Mouse (Mus musculus) adrenal gland, postnatal 10 days (tissue): ENCODE results near the gene Zfp1. TPM values are rescaled to one million over a fixed set of nuclear protein-coding genes. Genes with fewer than 3 reads are reported as not detected.
A peak's percentile ranks its signal among the peaks of the same experiment; 100 is the strongest.

Experiments used
- DNase-seq: peaks from one replicate; pipeline ENCODE4 v3.0.0; 2021; ENCODE audit warnings: mixed read lengths
- total RNA-seq, 2 experiments: library from RNA; stranded (reverse); gene quantifications; 2 replicates each; pipeline ENCODE4 v1.2.3; 2021

Zfp1 gene
- total RNA-seq, 2 experiments from 2014 or later: 9.0 to 12.1 TPM

DNA sequence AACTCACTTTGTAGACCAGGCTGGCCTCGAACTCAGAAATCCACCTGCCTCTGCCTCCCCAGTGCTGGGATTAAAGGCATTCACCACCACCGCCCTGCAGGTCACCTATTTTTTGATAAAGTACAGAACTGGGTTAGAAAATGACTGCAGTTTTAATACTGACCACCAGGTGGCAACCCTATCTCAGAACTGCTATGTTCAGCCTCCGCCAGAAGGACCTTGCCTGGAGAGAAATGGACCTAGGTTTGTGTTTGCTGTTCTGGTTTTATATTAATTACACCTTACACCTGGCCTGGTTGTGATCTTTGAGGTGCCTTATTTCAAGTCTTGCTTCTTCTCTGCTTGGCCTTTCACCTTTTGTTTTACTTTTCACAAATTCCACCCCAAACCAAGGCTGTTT lies 34.9 kb downstream of the Zfp1 start:
- peak; percentile 79 for DNase-seq

DNA sequence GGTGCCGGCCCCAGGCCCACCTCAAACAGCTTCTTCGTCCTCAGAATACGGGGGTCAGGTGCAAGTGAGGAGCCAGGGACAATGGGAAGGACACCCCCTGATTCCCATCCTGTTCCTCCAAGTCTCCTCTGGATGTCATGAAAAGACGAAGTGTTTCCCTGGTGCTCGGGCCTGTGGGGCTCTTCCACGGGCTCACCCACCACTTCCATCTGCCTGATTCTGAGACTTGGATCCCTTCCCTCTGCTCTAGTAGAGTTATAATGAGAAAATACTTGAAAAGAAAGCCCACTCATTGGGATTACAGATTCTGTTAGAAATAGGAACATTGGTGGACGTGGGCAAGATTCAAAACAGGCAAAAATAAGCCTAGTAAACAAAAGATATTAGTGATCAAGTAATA lies 35.6 kb downstream of the Zfp1 start:
- DNase-seq: no peak

DNA sequence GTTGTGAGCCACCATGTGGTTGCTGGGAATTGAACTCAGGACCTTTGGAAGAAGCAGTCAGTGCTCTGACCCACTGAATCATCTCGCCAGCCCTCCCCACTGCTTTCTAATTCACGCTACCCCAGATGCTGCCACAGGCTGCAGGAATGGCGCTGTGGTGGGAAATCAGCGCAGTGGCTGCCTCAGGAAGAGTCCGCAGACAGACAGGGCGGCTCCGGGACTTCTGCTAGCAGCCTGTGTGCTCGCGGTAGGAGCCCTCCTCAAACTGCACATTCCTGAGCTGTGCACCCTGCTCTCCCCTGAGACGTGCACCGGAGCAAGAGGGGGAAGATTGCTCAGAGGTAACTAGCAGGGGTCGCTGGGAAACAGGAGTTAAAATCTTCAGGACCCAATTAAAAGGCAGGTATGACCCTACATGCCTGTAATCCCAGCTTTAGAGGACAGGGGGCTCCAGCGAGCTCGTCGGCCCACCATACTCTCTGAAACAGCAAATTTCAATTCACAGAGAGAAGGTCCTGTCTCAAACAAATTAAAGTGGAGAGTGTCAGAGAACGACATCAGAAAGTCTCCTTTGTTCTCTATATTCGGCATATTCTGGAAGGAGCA lies 37.3 kb downstream of the Zfp1 start:
- no peak for DNase-seq

DNA sequence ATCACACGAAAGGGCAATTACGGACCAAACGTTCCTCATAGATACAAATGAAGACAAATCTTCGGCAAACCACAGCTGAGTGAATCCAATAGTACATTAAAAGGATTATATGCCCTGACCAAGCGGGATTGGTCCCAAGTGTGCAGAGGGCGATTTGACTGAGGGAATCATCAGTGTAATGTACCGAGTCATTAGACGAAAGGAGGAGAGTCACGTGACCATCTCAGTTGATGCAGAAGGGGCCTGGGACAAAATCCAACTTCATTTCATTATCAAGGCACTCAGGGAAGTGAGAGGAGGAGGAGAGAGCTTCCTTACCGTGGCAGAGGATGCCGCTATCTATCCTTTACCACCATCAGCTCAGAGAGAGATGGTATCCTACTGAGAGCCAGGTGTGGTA lies 38.0 kb downstream of the Zfp1 start:
- no peak for DNase-seq

DNA sequence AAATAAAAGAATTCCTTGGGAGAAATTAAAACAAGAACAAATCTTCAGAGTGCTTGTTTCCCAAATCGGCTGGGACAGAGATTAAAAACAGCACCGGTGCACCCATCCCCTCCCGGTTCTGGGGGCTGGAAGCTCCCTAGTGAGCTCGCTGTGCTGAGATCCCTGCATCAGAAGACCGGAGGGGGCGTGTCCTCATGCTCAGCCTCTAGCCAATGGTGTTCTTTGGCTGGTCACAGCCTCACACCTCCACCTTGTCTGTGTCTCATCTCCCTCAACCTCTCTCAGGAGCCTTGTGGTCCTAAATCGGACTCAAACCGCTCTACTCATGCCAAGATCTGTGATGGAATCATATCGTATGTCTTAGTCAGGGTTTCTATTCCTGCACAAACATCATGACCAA lies 39.3 kb downstream of the Zfp1 start:
- DNase-seq: no peak

DNA sequence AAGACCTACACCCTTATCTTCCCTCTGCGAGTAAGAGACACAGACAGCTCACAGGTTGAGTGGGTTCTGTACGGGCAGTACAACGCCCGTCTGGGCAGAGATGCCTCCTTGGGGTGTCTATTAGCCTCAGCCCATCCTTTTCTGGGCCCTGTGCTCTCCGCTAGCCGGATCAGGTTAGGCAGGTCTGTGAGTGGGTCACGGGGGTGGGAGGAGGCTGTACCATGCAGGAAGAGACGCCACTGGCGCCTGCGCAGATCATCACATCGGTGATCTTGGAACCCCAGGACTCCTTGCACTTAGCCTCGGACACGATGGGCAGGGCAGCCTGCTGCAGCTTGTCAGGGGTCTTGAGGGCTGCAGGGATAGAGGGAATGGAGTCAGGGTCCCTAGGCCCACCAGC lies 43.7 kb downstream of the Zfp1 start:
- no peak for DNase-seq

DNA sequence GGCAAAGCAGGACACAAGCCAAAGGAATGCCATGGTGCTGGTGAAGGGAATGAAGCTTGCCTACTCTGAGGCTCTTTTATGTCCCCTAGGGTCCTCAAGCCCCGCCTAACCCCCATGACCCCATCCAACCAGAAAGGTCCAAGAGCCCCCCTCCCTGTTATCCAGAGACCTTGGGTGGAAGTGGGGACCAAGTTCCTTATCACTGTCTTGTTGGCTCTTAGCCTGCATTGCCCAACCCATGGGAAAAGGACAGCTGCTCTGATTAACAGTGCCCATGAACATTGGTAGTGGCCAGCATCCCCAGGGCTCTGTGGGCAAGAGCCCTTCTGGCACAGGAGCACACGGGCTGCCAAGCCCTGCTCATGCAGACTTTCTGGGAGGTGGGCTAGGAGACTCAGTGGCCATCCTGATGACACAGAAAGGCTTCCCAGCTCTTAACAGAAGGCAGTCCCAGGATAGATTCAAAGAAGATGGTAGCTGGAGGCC lies 47.8 kb downstream of the Zfp1 start, which contains the start of gene Ctrb1:
TSS of gene Ctrb1 (minus strand) at position 51 of the 486 bp plus-strand sequence.
- no peak for DNase-seq

DNA sequence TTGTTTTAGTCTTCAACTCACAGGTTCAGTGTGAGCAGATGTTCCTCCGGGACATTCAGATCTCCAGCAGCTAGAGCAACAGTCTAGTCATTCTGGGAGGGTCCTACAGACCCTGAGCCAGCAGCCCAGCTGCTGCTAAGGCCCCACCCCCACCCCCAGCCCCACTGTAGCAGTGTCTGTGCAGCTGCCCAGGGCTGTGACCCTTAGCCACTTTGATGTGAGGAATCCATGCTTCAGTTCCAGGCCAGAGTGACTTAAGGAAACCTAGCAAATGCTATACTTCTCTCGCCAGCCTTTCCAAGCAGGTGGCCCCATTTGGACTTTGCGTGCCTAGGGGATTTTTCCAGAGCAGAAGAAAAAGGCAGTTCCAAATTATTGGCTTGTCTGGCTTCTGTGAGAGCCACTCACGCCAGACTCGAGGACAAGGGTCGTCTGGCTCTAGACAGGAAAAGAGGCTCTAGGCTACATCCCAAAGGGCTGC lies 50.1 kb downstream of the Zfp1 start:
- no peak for DNase-seq

DNA sequence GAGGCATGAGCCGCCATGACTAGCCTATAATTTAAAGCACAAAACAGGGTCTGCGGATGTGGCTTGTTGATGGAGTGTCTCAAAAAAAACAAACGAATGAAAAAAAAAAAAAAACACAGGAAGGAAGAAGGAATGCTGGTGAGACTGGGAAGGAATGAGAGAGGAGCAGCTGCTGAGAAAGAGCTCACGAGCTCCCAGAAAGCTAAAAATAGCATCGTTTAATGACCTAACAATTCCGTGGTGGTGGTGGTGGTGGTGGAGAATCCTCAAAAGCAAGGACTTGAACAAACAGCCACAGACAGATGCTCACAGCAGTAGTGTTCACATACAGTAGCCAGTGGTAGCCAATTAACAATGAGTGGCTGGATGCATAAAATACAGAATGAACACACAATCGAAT lies 52.2 kb downstream of the Zfp1 start:
- no peak for DNase-seq

DNA sequence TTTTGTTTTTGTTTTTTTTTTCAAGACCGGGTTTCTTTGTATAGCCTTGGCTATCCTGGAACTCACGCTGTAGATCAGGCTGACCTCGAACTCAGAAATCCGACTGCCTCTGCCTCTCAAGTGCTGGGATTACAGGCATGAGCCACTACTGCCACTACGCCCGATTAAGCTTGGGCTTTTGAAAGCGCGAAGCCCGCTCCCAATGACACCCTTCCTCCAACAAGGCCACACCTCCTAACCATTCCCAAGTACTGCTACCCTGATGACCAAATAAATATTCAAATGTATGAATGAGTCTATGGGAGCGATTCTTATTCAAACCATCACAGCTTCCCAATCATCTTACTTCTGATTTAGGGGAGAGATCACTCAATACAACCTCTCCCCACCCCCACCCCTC lies 54.5 kb downstream of the Zfp1 start:
- no peak for DNase-seq

DNA sequence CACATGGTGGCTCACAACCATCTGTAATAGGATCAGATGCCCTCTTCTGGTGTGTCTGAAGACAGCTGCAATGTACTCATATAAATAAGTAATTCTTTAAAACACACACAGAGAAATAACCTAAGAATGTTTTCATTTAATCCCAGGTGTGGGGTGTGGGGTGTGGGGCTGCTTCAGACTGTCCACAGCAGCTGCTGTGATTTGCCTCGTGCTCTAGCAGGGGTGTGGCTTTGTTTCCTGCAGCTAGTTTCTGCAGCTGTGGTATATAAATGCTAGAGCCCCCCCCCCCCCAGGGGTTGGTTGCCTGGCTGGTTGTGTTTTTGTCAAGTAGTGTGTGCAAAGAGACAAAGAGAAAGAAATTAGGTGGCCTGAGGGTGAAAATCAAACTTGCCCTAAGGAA lies 55.8 kb downstream of the Zfp1 start:
- DNase-seq: no peak

DNA sequence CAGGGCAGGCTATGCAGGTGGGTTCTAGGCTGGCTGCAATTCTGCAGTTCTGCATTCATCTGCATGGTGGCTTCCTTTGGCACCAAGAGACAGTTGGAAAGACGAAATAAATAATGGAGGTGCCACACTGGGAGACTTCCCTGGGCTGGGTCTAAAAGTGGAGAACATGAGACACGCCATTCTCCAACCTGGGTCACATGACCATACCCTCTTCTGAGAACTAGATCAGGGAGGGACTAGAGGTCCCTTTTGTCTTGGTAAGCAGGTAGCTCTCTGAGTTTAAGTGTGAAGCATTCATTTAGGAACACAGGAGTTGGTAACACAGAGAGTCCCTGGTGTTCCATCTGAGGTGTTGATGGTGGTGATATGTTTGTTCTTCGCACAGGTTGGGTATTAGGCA lies 57.0 kb downstream of the Zfp1 start:
- DNase-seq: no peak

DNA sequence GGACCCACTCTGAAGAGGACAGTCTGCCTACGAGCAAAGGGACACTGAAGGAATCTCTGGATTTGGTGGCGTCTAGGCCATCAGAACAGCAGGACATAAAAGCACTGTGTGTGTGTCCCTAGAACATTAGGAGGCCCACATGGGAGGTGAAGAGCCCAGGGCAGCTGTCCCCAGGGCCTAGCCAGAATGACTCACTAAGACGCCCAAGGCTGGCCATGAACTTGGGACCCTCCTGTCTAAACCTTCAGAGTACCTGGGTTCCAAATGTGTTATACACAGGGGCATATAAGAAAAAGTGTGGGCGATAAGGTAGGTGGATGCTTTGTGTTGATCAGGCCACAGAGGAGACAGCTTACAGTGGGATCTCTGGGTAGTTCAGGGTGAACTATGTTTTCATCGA lies 57.5 kb downstream of the Zfp1 start:
- DNase-seq: no peak

DNA sequence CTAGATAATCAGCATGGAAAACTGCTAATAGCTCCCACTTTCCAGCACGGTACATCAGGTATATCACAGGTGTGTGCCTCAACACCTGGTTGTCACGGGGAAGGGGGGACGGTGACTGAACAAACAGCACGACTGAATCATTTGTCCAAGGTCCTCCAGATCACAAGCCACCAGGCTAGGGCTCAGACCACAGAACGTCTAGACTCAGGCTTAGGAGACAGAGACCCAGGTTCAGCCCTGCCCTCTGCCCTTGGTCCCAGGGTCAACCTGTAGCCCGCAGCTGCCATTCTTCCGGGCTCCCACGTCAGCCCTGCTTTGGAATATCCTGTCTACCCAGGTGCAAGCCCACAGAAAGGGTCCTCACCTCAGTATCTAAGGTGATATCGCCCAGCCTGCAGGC lies 58.2 kb downstream of the Zfp1 start:
- DNase-seq: no peak

DNA sequence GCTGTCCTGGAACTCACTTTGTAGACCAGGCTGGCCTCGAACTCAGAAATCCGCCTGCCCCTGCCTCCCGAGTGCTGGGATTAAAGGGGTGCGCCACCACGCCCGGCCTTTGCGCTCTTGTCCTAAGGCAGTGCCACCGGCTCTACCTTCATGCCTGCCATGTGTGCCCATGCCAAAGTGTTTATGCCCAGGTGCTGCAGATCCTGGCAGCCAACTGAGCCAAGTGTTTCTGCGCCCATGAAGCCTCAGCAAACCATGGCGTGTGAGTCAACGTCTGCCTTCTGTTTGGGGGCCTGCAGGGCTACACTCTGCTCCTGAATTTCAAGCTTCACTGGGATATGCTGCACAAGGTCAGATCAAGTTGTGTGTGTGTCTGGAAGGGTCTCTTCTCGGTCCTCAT lies 61.4 kb downstream of the Zfp1 start:
- DNase-seq: peak; percentile 4

DNA sequence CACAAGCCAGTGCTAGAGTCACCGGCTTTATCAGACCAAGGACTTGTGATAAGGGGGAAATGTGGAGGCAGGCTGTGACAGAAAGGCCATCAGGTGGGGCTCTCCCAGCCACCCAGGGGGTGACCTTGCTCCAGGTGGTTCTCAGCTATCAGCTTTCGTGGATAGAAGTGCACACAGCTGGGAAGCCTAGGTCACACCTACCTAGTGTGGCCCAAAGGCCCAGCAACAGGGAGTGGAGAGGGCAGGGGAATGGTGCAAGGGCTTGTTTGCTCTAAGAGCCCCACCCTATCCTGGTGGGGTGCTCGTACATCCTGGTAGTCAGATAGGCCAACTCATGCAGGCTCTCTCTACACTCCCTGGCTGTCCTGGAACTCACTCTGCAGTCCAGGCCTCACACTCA lies 62.0 kb downstream of the Zfp1 start:
- no peak for DNase-seq

DNA sequence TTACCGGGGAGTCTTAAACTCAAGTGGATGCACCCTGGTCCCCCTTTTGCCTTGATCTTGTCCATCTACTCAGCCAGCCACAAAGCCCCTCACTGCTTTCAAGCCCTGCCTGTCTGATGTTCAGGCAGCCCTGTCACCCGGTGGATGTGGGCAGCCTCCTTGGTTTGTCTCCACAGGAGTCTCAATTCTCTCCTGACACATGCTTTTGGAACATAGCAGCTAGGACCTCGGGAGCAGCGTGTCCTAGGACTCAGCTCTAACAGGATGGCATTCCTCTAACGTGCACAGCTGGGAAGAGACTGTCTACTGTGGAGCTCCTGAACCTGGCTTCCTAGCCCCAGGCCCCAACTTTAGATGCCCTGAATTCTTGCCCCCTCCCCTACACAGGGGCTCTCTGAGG lies 62.5 kb downstream of the Zfp1 start:
- DNase-seq: peak; percentile 16

DNA sequence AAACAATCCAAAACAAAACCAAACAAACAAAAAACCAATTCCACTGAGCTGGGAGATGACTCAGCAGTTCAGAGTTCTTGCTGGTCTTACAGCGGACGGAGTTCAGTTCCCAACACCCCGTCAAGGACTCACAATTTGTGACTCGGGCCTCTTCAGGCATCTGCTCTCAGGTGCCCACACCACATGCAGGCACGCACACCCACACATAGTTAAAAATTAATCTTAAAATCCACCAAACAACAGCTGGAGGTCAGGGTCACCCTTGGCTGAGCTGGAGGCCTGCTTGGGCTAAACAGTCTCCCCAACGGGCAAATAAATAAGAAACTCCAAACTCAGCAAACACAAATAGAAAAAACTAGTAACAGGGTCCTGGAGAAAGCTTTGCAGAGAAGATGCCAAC lies 65.1 kb downstream of the Zfp1 start:
- DNase-seq: peak; percentile 28

DNA sequence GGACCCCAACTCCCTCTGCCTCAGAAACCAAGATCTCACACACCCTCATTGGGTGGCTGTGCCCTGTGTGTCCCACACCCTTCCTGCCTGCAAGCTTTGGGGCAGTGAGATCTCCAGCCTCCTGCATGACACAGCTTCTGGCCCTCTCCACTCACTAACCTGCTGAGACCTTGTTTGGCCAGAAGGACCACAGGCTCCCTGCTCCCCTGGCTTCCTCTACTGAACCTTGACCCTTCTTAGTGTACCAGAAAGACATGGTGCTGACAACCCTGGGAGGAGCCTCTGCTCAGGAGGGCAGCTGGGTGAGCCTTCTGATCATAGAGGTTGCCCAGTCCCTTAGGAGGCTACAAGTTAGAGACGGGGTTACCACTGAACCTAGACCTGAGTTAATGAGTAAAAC lies 66.0 kb downstream of the Zfp1 start:
- peak; percentile 15 for DNase-seq

DNA sequence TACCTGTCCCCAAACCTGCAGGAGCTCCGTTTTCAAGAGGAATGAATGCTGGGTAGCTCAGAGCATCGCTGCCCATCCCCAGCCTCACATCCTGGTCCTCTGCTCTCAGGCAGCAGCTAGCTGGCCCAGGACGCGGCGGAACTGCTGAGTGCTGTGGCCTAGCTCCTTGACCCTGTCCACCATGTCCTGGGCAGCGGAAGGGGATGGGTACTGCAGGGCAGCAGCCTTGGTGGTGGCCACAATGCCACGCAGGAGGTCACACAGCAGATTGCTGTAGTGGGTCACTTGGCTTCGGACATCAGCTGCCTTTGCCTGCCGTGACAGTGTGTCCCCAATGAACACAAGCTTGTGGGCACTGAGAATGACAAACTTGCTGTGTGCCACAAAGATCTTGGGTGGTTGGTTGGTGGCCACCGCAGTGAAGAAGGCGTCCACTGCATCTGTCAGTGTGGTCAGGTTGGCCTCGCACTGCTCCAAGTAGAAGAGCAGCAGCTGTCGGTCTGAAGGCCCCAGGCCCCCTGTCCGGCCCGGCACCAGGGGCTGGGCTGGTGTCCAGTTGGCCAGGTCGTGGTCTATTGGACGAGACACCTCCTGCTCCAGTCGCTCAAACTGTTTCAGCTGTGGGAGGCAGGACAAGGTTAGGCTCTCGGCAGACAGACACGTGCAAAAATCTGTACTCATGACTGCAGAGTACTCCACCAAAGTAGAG lies 67.7 kb downstream of the Zfp1 start:
- DNase-seq: peak; percentile 3

DNA sequence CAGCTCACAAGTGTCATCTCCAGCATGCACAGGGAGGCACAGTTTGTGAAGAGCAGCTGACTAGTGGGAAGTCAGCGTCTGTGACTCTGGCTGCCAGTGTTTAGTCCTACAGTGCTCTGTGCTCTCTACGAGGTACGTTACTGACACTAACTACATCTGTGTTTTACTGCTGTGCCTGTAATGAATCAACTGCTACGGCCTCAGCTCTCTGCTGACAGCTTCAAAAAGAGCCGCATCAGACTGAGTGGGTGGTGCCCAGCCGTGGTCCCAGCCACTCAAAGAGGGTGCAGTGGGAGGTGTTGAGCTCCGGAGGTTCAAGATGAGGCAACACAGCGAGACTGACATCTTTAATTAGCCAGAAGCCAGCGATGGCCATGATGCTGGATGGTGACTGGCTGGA lies 68.9 kb downstream of the Zfp1 start:
- DNase-seq: no peak

DNA sequence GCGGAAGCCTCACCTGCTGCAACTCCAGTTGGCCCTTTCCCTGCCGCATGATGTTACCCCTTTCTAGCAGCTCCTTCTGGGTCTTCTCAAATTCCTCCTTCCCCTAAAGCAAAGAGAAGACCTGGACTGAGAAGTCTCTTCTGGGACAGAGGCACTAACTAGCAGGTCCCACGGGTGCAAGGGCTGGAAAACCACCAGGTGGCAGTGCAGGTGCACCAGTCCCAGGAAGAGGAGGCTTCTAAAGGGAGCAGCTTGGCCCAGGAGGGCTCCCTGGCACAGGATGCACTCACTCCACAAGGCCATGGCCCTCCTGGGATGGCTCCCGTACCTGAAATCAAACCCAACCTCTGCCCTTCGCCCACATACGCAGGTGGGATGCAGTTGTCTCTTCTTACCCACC lies 69.4 kb downstream of the Zfp1 start:
- DNase-seq: peak; percentile 81

DNA sequence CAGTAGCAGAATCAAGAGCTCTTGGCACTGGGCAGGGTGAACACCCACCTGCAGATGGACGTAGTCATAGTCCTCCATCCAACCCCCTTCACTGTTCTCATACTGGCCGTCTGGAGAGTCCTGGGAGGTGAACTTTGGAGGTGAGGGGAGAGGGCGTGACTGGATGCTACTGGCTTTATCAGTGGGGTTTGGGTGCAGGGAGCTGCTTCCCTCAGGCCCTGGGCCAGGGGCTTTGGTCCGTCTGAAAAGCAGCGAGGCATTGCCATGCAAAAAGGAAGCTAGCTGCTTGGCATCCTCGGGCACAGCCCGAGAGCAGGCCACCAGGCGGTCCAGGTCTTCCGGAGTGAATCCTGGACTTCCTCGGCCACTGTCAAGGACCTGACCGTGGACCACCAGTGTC lies 70.1 kb downstream of the Zfp1 start:
- peak; percentile 1 for DNase-seq

DNA sequence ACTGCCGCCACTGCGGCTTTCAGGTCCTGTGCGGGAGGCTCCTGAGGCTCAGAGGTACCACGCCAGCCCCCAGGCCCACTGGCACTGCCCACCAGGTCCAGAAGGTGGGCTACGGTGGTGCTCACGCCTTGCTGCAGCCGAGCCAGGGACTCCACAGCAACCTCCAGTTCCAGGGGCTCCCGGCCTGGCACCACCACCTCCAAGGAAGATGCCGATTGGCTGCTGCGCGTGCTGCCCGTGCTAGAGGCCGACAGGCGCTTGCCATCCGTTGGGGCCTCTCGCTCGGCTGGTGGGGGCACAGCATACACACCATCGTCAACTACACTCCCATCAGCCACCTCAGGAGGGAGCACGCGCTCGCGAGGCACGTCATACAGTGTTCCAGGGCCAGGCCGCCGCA lies 70.6 kb downstream of the Zfp1 start:
- DNase-seq: peak; percentile 2
